Mouse (Mus musculus) stomach, postnatal 0 days (tissue): ENCODE measurements around the gene C1ql1. TPM values are rescaled to one million over a fixed set of nuclear protein-coding genes. Genes with fewer than 3 reads are reported as not detected.

Experiments
- ATAC-seq: fragments of 200-750 bp; cut with Nextera tagmentation; 2 replicates; pipeline ENCODE4 v1.8.0; 2017; ENCODE audit not compliant: low FRiP score, low TSS enrichment
- DNase-seq: peaks from one replicate; pipeline ENCODE4 v3.0.0-alpha.2; 2016; ENCODE audit warnings: low spot score
- H3K27ac ChIP-seq: fragments of 300-500 bp; sonication (generic); replicated peaks from 2 replicates; pipeline ENCODE4 v1.5.1; 2014; ENCODE audit warnings: mild to moderate bottlenecking, control low read depth
- H3K27me3 ChIP-seq: fragments of 300-500 bp; sonication (generic); 2 replicates; pipeline ENCODE4 v1.6.1; 2014; ENCODE audit warnings: low read length; ENCODE audit not compliant: control insufficient read depth, insufficient read depth
- H3K36me3 ChIP-seq: fragments of 300-500 bp; sonication (generic); 2 replicates; pipeline ENCODE4 v1.6.1; 2014; ENCODE audit warnings: low read length, mixed read lengths; ENCODE audit not compliant: control insufficient read depth, insufficient read depth
- H3K4me1 ChIP-seq: fragments of 300-500 bp; sonication (generic); replicated peaks from 2 replicates; pipeline ENCODE4 v1.6.1; 2014; ENCODE audit warnings: antibody characterized with exemption; ENCODE audit not compliant: control insufficient read depth, insufficient read depth
- H3K4me2 ChIP-seq: fragments of 300-500 bp; sonication (generic); replicated peaks from 2 replicates; pipeline ENCODE4 v1.6.1; 2014; ENCODE audit warnings: low read depth, mild to moderate bottlenecking, control low read depth, moderate library complexity
- H3K4me3 ChIP-seq: fragments of 300-500 bp; sonication (generic); 2 replicates; pipeline ENCODE4 v1.5.1; 2014; ENCODE audit warnings: low read depth, low read length, control low read depth
- H3K9ac ChIP-seq: fragments of 300-500 bp; sonication (generic); 2 replicates; pipeline ENCODE4 v1.6.1; 2014; ENCODE audit warnings: mild to moderate bottlenecking, low read length, control low read depth, mixed read lengths
- H3K9me3 ChIP-seq: fragments of 300-500 bp; sonication (generic); 2 replicates; pipeline ENCODE4 v1.6.1; 2016; ENCODE audit warnings: low read length; ENCODE audit not compliant: control insufficient read depth
- CTCF ChIP-seq: IDR thresholded peaks from 2 replicates; pipeline ENCODE4 v1.5.1; 2016; ENCODE audit warnings: antibody characterized with exemption, low read depth, mild to moderate bottlenecking, moderate library complexity
- EP300 ChIP-seq: optimal IDR thresholded peaks from 2 replicates; pipeline ENCODE3; 2016; ENCODE audit warnings: antibody characterized with exemption
- WGBS: fragments of 180-500 bp; shearing (Covaris S2); extraction: QIAGEN DNeasy Blood & Tissue Kit; methylation state at CpG from one replicate; pipeline ENCODE4 v1.1.7; 2014; 5-methylcytosine and 5-hydroxymethylcytosine counted together
- polyA plus RNA-seq: library from polyadenylated mRNA; unstranded; fragments of >200 nt; fragmentation: Nextera tagmentation; extraction: Ambion mirVana; gene quantifications from 2 replicates; pipeline ENCODE4 v1.2.1, GENCODE M21; 2015

The C1ql1 gene
- polyA plus RNA-seq, 1 experiment from 2014 or later = 1.4 TPM

GRCm38 (mm10) chr11:102893015-102893651 is 53.4 kb downstream of the C1ql1 start:
- Histone ChIP-seq H3K9ac (peak overlapping the region; percentile 61), H3K4me1 (no peaks in the 10 kb centered on the region), H3K27me3 (no peaks in the 10 kb centered on the region), H3K36me3 (no peaks in the 10 kb centered on the region), H3K4me3 (peak overlapping the region; percentile 41), H3K27ac (no peak overlapping the region), H3K9me3 (no peaks in the 10 kb centered on the region), H3K4me2 (peak overlapping the region; percentile 71)
- DNase-seq (peak; percentile 89), ATAC-seq (peak; percentile 91)
- TF ChIP-seq CTCF (peak; percentile 94), EP300 (no peak)
- 3% methylated on average over 43 of the region's 43 CpGs for WGBS

- no peak for DNase-seq
- WGBS = 69% methylated on average over 5 of the region's 5 CpGs
- Histone ChIP-seq H3K36me3 (no peaks in the 10 kb centered on the region), H3K4me1 (no peaks in the 10 kb centered on the region), H3K9ac (no peak overlapping the region), H3K27me3 (no peaks in the 10 kb centered on the region), H3K4me3 (no peak overlapping the region), H3K27ac (no peak overlapping the region), H3K9me3 (no peaks in the 10 kb centered on the region), H3K4me2 (no peak overlapping the region)
- TF ChIP-seq CTCF = no peak
- no peak for TF ChIP-seq EP300
- no peak for ATAC-seq
Observed at GRCm38 (mm10) chr11:102890096-102890495, 56.4 kb downstream of the C1ql1 start.

Other genes with a start within 250 kb of the C1ql1 start
- gene Ccdc43, start 248.9 kb downstream of the C1ql1 start, polyA plus RNA-seq = 19.0 and 20.8 TPM in 2 replicates
- gene Adam11, start 185.2 kb downstream of the C1ql1 start, polyA plus RNA-seq = 1.8 and 2.0 TPM in 2 replicates
- 18.1 and 21.1 TPM in 2 replicates for gene Gjc1, start 127.0 kb downstream of the C1ql1 start, polyA plus RNA-seq
- gene Higd1b, start 110.8 kb downstream of the C1ql1 start, polyA plus RNA-seq = 3.2 and 5.9 TPM in 2 replicates
- gene Eftud2, start 65.7 kb downstream of the C1ql1 start, polyA plus RNA-seq = 62.0 and 65.2 TPM in 2 replicates
- 0.30 and 0.56 TPM in 2 replicates for gene Ccdc103, start 65.5 kb downstream of the C1ql1 start, polyA plus RNA-seq
- not detected in 2 replicates for gene Fam187a, start 61.5 kb downstream of the C1ql1 start, polyA plus RNA-seq
- 0.68 and 1.1 TPM in 2 replicates for gene Gfap, start 45.8 kb downstream of the C1ql1 start, polyA plus RNA-seq
- gene Kif18b, start 21.6 kb downstream of the C1ql1 start, polyA plus RNA-seq = 1.1 and 1.3 TPM in 2 replicates
- gene Nmt1, start 81.5 kb upstream of the C1ql1 start, polyA plus RNA-seq = 45.9 and 52.3 TPM in 2 replicates
- gene Dcakd, start 81.6 kb upstream of the C1ql1 start, polyA plus RNA-seq = 36.8 and 42.3 TPM in 2 replicates
- 4.2 and 5.0 TPM in 2 replicates for gene Plcd3, start 155.0 kb upstream of the C1ql1 start, polyA plus RNA-seq
- gene Acbd4, start 155.0 kb upstream of the C1ql1 start, polyA plus RNA-seq = 28.6 and 36.7 TPM in 2 replicates
- gene Hexim1, start 169.5 kb upstream of the C1ql1 start, polyA plus RNA-seq = 3.8 and 4.1 TPM in 2 replicates
- gene Hexim2, start 185.7 kb upstream of the C1ql1 start, polyA plus RNA-seq = 3.7 and 4.4 TPM in 2 replicates
- 0.86 and 1.1 TPM in 2 replicates for gene Fmnl1, start 224.4 kb upstream of the C1ql1 start, polyA plus RNA-seq